Mouse (Mus musculus): ENCODE measurements around the gene Nrxn2.

Gene Nrxn2

DNA sequence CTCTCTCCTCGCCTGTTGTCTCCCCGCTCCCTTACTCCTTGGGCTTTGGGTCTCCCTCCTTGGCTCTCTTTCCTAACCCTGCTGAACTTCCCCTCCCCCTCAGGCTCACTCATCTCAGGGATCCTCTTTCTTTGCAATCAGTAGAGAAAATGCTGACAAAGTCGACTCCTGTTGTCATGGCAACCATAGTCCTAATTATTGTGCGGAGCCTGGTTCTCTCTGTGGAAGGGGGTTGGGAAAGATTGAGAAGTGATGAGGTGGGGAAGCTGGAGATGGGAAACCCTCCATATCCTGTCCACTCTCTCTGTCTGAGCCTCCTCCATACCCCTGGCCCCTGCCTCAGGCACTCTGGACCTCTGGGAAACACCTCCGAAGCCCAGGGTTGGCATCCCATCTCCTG lies 100.1 kb downstream of the Nrxn2 start:
- DNase-seq (ENCODE audit: low spot score), result no peak

DNA sequence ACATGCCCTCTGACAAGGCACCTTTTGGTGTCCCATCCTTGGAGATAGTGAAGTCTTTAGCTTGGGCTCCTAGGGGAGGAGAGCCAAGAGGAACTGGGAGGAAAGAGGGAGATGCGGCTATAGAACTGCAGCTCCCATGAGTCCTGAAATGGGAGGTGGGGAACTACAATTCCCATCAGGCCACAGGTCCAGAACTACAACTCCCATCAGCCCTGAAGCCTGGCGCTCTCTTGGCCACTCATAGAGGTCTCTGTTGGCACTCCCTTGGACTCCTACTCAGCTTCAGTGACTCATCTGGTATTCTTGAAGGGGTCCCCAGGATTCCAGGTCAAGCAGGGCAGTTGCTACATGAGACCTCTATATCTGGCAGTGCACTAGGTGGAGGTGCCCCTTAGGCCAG lies 101.0 kb downstream of the Nrxn2 start:
- no peak for DNase-seq (ENCODE audit: low spot score)

DNA sequence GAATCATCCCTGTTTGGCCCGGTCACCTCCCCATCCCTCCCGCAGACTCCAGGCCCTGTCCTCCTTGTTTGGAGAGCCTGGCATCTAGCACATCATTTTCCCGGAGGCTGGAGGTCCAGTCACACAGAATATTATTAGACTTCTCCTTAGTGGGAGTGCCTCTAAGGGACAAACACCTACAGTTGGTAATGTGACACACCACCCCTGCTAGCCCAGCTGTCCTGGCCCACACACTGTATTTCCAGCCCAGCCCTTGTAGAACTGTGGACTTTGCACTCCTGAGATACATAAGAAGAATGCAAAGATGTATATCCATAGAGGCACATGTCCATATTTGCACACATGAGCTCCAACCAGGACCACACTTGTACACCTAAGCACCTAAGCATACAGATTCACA lies 103.1 kb downstream of the Nrxn2 start:
- no peak for DNase-seq (ENCODE audit: low spot score)

DNA sequence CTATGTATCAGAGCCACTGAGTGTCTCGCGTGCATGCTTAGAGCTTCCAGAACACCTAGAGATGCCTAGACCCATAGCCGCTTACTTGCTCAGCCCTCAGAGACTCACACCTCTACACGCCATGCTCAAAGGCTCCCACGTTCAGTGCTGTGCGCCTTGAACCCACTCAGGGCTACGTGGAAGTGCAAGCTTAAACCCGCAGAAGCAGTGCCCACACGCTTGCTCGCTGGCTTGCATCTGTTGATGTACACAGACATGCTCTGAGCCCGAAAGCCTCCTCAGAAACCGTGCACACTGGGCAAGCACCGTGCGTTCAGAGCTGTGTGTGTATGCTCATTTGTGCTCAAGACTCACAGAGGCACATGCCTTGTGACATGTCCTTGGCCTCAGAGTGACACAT lies 103.8 kb downstream of the Nrxn2 start:
- no peak for DNase-seq (ENCODE audit: low spot score)

DNA sequence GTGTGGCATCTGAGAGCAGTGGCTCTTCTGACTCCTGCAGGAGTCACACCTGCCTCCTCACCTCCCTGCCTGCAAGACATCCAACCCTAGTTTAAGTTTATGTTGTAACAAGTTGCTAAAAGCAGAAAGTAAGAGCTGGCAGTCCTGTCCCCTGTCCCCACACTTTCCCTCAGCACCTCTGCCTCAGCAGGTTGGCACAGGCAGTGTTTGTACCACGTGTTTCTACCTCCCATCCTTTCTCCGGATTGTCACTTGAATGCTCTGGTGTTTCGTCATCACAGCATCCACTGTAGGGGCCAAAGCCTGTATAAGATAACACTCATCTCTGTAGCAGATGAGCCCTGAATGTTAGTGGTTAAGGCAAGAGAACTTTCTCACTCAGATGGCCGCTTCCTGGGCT lies 106.5 kb downstream of the Nrxn2 start:
- no peak for DNase-seq (ENCODE audit: low spot score)

DNA sequence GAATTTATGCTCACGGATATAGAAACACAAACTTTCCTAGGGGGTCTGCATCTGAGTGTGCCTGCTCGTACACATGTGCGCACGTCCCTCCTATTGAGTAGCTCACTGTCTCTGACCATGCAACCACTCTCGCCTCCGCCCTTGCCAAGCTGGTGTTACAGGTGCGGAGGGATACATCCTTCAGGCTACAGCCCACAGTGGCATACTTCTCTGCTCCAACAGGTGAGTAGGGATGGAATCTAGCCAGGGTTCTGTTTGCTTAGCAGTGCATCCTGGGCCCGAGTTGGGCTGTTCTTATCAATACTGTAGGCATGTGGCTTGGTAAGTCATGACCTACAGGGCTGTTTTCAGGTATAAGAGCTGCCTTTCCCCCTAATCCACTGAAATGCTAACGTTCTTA lies 107.5 kb downstream of the Nrxn2 start:
- no peak for DNase-seq (ENCODE audit: low spot score)

DNA sequence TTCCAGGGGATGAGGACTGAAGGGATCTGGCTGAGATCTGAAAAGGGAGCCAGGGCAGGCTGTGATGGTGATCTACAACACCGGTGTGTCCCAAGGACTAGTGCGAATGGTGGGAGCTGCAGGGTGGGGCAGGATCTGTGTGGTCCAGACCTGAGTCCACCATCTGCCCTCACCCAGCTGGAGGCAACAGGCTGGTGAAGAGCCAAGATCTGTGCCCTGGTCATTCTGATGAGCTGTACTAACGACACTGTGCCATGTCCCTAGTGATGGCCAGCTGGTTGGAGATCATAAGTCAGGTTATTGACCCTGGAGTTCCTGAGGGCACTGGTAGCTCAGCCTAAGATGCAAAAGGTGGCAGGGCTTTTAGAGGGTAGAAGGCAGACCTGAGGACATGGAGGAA lies 108.9 kb downstream of the Nrxn2 start:
- DNase-seq (ENCODE audit: low spot score), result no peak

DNA sequence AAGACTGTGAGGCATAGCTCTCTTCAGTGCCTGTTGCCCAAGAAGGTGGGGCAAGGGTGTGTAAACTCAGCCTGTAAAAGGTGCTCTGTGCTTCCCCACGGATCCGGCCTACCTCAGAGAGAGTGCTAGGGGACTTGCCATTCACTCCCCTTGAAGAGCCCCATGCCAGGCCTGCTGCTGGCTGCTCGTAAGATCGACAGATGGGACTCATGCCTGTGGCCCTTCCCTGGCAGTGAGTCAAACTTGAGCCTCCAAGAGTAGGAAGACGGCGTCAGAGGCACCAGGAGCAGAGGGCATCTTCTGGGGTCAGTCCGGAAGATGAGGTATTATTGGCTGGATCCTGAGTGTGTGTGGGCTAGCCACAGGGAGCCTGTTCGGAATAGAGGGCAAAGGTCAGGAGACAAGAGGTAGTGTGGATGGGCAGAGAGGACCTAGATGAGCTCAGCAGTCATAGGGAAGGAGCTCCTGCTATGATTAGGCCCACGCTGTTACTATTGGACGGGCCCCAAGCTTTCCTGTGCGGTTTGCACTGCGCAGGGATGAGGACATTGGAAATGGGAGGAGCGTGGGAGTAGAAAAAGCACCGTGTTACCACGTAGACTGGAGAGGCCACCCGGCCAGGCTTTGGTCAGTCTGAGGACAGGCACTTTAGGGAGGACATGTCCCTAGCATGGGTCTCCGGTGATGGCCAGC lies 109.5 kb downstream of the Nrxn2 start:
- DNase-seq (ENCODE audit: low spot score), result no peak

DNA sequence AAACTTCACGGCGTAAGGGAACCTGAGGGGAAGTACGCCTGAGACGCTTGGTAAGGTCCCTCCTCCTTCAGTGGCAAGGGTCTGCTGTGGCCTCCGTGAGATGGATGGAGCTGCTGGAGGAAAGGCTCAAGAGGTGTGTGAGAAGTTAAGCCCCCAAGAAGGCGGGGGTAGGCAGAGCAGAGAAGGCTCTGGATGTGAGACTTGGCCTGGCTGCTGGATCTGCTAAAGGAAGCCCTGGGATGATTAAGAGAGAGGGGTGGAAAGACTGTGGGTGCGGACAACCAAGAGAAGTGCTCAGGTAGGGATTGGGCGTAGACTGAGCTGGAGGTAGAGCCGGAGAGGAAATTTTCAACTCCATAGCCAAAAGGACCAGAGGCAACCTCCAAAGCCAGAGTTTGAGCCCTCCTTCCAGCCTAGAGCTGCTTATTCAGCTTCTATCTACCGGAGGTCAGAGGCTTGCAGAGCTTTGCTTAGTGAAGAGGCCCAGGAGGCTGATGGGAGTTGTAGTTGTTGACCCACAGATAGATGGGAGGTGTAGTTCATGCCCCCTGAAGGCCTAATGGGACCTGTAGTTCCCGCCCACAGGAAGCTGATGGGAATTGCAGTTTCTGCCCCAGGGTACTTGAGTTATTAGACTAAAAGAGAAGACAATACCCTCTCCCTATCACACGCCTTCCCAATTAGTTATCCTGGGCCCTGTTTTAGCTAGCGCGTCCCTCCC lies 110.9 kb downstream of the Nrxn2 start:
- DNase-seq (ENCODE audit: low spot score), result no peak

DNA sequence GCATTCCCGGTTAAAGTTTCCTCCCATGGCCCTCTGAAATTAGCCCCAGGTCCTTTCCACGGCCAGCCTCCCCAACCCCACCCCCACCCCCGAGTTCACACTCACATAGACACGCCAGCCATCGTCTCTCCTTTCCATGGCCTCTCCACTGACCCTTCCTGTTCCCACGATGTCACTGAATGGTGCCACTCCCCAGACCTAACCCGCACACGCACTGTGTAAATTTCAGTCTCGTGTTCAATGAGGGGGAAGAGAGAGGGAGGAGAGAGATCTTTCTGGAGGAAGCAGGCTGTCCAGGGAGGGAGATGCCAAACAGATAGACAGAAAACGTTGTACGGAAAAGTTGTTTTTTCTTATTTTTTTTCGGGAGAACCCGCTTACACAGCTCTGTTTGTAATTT lies 111.8 kb downstream of the Nrxn2 start:
- no peak for DNase-seq (ENCODE audit: low spot score)

DNA sequence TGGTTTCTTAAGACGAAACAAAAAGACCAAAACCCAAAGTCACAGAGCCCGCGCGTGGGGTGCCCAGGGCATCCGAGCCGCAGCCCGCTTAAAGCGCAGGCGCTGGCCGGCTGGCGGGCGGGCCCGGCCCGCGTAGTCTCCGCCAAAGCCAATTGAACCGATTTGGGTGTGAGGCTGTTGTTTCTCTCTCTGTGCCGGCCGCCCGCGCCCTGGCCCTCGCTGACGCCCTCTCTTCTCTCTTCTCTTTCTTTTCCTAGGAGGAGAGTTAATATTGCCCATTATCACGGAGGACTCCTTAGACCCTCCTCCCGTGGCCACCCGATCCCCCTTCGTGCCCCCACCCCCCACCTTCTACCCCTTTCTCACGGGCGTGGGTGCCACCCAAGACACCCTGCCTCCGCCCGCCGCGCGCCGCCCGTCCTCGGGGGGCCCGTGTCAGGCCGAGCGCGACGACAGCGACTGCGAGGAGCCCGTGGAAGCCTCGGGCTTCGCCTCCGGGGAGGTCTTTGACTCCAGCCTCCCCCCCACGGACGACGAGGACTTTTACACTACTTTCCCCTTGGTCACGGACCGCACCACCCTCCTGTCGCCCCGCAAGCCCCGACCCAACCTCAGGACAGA lies 112.6 kb downstream of the Nrxn2 start:
- no peak for DNase-seq (ENCODE audit: low spot score)

DNA sequence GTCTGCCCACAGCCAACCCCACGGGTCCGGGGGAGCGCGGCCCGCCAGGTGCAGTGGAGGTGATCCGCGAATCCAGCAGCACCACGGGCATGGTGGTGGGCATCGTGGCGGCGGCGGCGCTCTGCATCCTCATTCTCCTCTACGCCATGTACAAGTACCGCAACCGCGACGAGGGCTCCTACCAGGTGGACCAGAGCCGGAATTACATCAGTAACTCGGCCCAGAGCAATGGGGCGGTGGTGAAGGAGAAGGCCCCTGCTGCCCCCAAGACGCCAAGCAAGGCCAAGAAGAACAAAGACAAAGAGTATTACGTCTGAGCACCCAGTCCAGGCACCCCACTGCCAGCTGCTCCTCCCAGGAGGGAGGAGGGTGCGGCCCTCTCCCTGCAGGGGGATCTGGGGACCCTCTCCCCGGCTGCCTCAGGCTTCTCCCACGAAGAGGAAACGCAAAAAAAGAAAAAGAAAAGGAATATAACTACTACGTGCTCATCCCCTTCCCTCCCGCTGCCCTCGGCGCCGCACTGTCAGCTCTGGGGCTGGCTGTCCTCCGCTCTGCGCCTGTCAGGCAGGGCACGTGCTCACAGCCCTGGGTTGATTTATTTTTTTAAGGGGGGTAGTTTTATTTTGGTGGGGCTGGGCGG lies 113.4 kb downstream of the Nrxn2 start:
- no peak for DNase-seq (ENCODE audit: low spot score)

DNA sequence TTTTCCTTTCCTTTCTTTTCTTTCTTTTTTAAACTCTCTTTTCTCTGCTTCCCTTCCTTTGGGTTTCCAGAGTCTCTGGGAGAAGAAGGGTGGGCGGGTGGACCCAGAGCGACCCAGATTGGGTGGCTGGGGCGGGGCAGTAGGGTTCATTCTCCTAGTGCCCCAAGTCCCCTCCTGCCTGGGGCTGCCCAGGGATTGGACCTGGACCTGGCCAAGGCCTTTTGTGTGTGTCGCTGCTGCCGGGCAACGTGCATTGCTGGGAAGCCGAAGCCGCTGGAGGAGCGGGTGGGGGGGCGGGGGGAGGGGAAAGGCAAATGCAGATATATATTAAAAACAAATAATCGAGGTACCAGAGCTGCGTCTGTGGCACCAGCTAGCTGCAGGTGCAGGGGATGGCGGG lies 114.1 kb downstream of the Nrxn2 start:
- DNase-seq (ENCODE audit: low spot score), result no peak

DNA sequence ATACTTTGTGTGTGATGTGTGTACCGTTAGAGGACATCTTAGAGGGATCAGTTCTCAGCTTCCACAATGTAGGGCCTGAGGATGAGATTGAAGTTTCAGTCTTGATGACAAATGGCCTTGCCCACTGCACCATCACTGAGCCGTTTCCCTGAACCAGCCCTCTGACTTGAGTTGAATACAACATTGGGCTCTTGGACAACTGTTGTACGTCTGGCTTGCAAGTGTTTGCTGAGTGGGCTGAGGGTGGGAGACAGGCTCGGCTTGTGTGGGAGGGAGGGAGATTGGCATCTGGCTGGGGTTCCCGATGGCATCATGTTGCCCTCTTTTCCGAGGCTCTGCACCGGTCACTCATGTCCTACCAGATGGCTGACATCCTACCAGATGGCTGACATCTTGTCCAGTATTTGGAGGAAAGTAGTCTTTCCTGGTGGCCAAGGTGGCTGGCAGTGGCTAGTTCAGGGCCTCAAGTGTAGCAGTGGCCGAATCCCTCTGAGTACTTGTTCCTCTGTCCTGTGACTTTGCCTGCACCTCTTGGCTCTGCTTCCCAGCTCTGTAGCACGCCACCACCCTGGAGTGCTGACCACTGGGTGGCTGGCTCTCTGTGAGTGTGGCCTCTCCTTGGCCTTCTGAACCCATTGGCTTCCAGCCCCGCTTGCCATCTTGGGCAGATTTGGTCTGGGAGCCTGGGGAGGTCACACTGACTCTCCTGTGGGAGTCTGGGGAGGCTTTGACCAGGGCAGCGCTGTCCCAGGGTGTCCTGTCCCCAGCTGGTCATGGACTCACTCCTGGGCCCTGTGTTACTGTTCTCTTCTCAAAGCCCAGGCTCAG lies 115.0 kb downstream of the Nrxn2 start:
- DNase-seq (ENCODE audit: low spot score), result no peak

DNA sequence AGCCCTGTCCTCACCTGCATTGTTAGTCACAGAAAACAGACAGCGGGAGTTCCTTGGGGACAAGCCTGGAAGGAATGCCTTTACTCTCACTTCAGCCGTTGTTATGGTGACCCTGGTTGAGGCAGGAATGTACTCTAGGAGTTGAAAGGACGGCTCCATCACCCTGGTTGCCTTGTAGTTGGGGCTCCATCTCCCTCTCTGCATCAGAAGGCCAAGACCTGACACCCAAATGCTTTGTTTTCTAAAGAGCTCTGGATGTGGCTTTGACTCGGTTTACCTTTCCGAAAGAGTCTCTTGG lies 115.5 kb downstream of the Nrxn2 start:
- DNase-seq (ENCODE audit: low spot score), result no peak

DNA sequence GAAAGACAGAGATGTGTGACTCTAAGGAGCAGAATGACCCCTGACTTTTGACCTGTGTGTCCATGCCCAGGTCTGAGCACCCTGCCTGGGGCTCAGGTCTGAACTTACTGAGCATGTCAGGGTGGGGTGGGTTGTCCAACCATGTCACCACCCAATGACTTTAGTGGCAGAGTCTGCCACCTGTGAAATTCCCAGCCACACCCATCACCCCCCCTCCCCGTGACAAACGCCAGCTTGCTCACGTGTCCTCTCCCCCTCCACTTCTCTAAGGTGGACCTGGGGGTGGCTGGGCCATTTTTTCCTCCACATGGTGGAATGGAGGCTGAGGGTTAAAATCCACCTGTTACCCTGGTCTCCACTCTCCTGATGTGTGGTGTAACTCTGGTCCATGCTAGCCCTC lies 117.7 kb downstream of the Nrxn2 start:
- no peak for DNase-seq (ENCODE audit: low spot score)

DNA sequence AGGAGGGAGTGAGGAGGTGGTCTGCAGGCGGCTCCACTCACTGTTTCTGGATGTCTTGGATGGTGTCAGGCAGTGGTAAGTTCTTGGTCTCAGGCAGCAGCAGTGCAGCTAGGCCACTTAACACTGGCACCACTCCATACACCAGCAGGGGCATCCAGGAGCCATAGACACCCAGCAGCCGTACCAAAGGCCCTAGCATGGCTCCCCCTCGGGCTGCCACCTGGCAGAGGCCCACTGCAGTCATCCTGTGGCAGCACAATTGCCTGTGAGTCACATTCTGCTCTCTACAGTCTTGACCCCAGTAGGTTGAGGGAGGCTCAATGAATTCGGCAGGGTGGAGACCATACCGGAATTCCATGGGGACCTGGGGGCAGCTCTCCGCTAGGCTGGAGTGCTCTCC lies 118.2 kb downstream of the Nrxn2 start:
- DNase-seq (ENCODE audit: low spot score), result no peak

DNA sequence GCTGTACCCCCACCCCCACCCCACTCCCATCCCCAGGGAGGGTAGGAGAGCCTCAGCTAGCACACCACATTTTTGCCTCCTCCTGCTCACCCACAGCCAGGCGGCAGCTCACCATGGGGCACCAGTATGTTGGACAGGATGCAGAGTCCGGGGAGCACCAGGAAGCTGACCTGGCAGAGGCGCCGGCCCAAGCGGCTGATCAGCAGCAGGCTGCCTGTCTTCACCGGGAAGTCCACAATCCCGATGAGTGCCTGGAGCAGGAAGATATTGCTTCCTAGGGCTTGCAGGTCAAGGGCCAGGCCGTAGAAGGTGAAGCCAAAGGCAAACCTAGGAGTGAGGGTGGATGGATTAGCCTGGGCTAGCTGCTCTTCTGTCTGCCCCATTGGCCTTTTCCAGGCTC lies 119.0 kb downstream of the Nrxn2 start:
- DNase-seq (ENCODE audit: low spot score), result no peak

DNA sequence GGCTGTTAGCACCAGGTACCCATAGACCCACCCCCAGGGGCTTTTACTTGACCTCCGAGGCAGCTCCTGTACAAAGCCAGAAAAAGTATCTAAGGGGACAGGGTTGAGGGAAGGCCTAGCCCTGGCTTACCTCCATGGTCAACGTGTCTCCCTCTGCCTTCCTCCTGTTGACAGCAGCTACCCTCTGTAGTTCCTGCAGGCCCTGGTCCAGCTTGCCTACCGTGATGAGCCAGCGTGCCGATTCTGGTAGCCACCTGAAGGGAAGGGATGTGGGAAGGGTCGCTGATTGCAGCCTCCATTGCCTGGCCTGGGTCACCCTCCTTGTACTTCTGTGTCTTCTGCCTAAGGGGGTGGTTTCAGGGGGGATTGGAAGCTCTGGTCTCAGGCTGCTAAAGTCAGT lies 120.0 kb downstream of the Nrxn2 start:
- no peak for DNase-seq (ENCODE audit: low spot score)

DNA sequence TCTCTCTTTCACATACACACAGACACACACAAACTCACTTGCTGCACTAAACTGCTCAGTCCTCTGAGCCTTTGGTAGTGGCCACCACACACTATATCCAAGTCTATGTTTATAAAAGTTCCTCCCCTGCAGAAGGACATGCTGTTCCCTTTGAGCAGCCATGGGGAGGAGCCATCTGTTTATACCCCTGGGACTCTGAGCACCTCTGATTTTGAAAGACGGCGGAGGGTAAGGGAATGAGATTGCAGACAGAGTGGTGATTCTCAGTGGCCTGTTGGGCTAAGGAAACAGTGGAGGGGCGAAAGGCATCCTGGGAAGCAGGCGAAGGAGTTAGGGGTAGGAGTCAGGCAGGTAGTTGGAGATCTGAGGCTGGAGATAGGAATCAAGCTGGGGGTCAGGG lies 121.1 kb downstream of the Nrxn2 start:
- DNase-seq (ENCODE audit: low spot score), result no peak

DNA sequence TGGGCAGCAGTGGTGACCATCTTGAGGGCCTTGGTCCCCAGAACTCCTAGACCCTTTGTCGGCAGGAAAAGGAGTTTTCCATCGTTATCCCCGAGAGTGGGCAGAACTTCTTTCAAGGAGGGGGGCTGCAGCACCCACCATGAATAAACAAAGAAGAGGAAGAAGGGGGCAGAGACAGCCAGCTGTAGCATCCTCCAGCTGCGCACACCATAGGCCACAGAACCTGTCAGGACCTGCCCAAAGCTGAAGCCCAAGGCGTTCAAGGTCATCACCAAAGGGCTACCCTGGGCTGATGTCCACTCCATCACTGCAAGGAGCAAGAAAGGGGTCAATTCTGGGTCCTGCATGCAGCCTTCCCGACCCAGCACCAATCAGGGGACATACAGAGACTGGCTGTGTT lies 121.7 kb downstream of the Nrxn2 start:
- no peak for DNase-seq (ENCODE audit: low spot score)

DNA sequence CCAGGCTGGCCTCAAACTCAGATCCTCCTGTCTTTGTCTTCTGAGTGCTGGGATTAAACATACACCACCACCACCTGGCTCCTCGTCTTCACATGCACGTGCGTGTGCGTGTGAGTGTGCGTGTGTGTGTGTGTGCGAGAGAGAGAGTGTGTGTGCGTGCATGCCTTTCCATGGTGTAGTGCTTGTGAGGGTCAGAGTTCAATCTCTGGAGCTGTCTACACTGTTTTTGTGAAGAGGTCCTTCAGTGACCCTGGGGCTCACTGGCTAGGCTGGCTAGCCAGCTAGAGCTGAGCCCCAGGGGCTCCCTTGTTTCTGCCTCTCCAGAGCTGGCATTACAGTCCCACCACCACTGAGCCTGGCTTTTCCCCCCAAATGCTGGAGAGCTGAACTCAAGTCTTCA lies 123.0 kb downstream of the Nrxn2 start:
- no peak for DNase-seq (ENCODE audit: low spot score)
